Mouse (Mus musculus): ENCODE results near the gene Tmub1.

DNA sequence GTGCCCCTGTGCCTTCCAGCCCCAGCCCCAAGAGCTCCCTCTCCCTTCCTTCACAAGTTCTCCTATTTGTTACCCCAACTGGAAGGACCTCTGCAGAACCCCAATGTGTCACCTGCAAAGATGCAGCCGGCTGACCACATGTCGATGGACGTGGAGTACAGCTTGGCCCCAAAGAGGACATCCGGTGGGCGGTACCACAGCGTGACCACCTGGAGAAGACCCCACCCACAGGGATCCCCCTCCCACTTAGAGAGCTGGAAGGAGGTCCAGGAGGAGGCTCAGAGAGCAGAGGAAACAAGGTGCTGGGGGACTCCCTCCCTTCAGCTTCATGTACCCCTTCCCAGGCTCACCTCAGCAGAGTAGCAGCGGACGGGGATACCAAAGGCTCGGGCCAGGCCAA, 27.3 kb downstream of the Tmub1 start:
- TF ChIP-seq POLR2A (IDR thresholded peaks at IDR 0.05; ENCODE audit: low read depth, low read length) = no peak
- no peak for TF ChIP-seq CTCF (conservative IDR thresholded peaks at IDR 0.05; ENCODE audit: insufficient read depth, insufficient read length, low read depth, low read length)

Measured in kidney, adult 2 months (tissue).